8 mouse cellular contexts compared by ENCODE assay signal in the genomic region with DNA sequence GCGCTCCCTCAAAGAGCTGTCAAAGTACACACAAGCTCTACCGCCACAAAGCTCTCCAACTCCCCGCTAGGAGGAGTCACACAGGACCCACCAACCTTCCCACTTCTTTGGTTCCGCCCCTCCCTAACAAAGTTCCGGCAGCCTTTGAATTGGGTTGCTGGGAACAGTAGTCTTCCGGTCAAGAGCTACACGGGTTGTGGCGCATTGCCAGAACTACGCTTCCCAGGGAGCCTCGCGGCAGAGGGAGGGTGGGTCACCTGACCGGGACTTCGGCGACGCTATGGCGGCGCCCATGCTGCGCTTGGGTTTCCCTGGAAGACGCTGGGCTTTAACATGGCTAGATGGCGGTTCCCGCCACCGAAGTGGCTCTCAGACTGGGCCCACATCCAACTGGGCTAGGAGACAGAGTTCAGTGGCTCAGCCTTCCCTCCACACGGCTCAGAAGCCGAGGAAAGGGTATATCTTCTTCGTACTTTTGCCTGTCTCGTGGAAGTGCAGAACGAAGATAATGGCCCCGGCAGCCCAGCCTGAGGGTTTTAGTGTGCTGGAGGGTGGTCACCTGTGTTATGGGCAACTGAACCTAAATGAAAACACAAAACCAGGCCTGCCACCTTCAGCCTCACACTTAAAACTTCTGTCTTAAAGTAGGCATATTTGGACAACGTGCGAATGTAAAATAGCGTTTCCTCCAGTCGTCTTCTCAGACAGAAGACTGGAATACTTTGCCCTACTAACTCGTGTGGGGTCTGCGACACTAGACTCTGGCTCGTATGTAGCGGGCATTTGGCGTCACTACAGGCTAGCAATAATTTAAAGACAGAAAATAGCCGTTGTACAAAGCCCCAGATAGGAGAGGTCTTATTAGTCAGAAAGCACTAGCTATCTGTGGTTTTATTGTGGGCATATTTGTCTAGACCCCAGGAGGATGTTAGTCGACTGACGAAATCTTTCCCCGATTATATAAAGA. TPM values are rescaled to one million over a fixed set of nuclear protein-coding genes. Genes with fewer than 3 reads are reported as not detected.
DNase-seq lines count a peak whose midpoint lies in the region; ATAC-seq lines count a peak whose summit lies in the region.

A gene (plus strand): TSS at position 256 of the 967 bp plus-strand sequence.

- intact Hi-C loops in gastrocnemius, postnatal 14 days (cut with DNase I; ENCODE audit: low total_unique reads), result loop anchor here (5.0 kb wide), 1 partner anchor 657 kb away; no protein-coding TSS in a partner anchor
- intact Hi-C loops in left cerebral cortex, postnatal 10 days (cut with DNase I), result loop anchor here (5.0 kb wide), 3 partner anchors 348 to 637 kb away; no protein-coding TSS in a partner anchor

- DNase-seq in adrenal gland, adult (ENCODE audit: inconsistent age in 2 of 2, low spot score in 1 of 2), result peak; percentile 99
- peak; percentile 99 for DNase-seq in embryo, embryonic 10.5 days (ENCODE audit: low spot score)
- DNase-seq in gastrocnemius, postnatal 14 days, result peak; percentile 99
- DNase-seq in left cerebral cortex, postnatal 10 days (ENCODE audit: extremely low spot score in 1 of 2, low spot score in 2 of 2), result peak; percentile 99 to 100
- peak; percentile 99 for DNase-seq in right cerebral cortex, postnatal 25 days
- DNase-seq in urinary bladder, postnatal 4 days (ENCODE audit: low spot score in 2 of 2), result peak; percentile 97 to 99

- ATAC-seq in inflammation-experienced regulatory T-cells, adult 6 months, result peak; percentile 100
- peak; percentile 97 for ATAC-seq in megakaryocyte-erythroid progenitor cell, adult 5-6 weeks (replicated peaks; ENCODE audit: low FRiP score, low TSS enrichment, poor library complexity, severe bottlenecking)

RNA-seq across cellular contexts. Expression of the gene that starts here (rescaled TPM):
- 10 to 100 TPM; 17.7 to 19.2 TPM for total RNA-seq in gastrocnemius, postnatal 14 days (2021)
- 10 to 100 TPM; 14.5 to 21.5 (median 18.3) TPM for polyA plus RNA-seq in inflammation-experienced regulatory T-cells, adult 6 months (2017; shearing (Covaris generic))
- 10 to 100 TPM; 18.3 to 21.6 TPM for total RNA-seq in left cerebral cortex, postnatal 10 days (2021)
- 9.1 and 12.7 TPM in 2 replicates for total RNA-seq in megakaryocyte-erythroid progenitor cell, adult 5-6 weeks (2014; fragmentation: Nextera tagmentation)
- total RNA-seq in megakaryocyte-erythroid progenitor cell, adult 5-6 weeks (2017), result 8.4 and 11.4 TPM in 2 replicates

Comparison
In these comparisons a context has a peak if more than half of its experiments do, and no peak if none do; other contexts are left out.
1. Peak in every context shown above with its lines: DNase-seq and ATAC-seq.